Mouse (Mus musculus) liver, embryonic 13.5 days (tissue): Measurements from ENCODE around the gene Cd69. TPM values are rescaled to one million over a fixed set of nuclear protein-coding genes. Genes with fewer than 3 reads are reported as not detected.

Source experiments
- ATAC-seq: fragments of 200-750 bp; cut with Nextera tagmentation; 2 replicates; pipeline ENCODE4 v1.8.0; 2017; ENCODE audit warnings: low read depth, mild to moderate bottlenecking, moderate number of reproducible peaks, moderate library complexity
- DNase-seq: peaks from one replicate; pipeline ENCODE4 v3.0.0; 2022
- H3K27ac ChIP-seq: fragments of 300-500 bp; sonication (generic); 2 replicates; pipeline ENCODE4 v1.5.1; 2015; ENCODE audit warnings: moderate library complexity, mild to moderate bottlenecking, inconsistent platforms
- H3K27me3 ChIP-seq: fragments of 300-500 bp; sonication (generic); 2 replicates; pipeline ENCODE4 v1.6.1; 2015; ENCODE audit warnings: mild to moderate bottlenecking, inconsistent platforms
- H3K36me3 ChIP-seq: fragments of 300-500 bp; sonication (generic); 2 replicates; pipeline ENCODE4 v1.6.1; 2015; ENCODE audit warnings: mild to moderate bottlenecking, inconsistent platforms
- H3K4me1 ChIP-seq: fragments of 300-500 bp; sonication (generic); replicated peaks from 2 replicates; pipeline ENCODE4 v1.6.1; 2015; ENCODE audit warnings: inconsistent platforms
- H3K4me2 ChIP-seq: fragments of 300-500 bp; sonication (generic); 2 replicates; pipeline ENCODE4 v1.6.1; 2015; ENCODE audit warnings: inconsistent platforms, mild to moderate bottlenecking, moderate library complexity
- H3K4me3 ChIP-seq: fragments of 300-500 bp; sonication (generic); replicated peaks from 2 replicates; pipeline ENCODE4 v1.5.1; 2015; ENCODE audit warnings: mild to moderate bottlenecking, inconsistent platforms
- H3K9ac ChIP-seq: fragments of 300-500 bp; sonication (generic); 2 replicates; pipeline ENCODE4 v1.6.1; 2015; ENCODE audit warnings: mild to moderate bottlenecking, inconsistent platforms
- H3K9me3 ChIP-seq: fragments of 300-500 bp; sonication (generic); replicated peaks from 2 replicates; pipeline ENCODE4 v1.6.1; 2016; ENCODE audit warnings: inconsistent platforms
- WGBS: fragments of 180-500 bp; shearing (Covaris S2); methylation state at CpG from one replicate; pipeline ENCODE4 v1.1.7; 2015; ENCODE audit not compliant: insufficient replicate concordance; 5-methylcytosine and 5-hydroxymethylcytosine counted together
- polyA plus RNA-seq: library from polyadenylated mRNA; unstranded; fragments of >200 nt; fragmentation: Nextera tagmentation; extraction: Ambion mirVana; gene quantifications from 2 replicates; pipeline ENCODE4 v1.2.1, GENCODE M21; 2015

Gene Cd69
- polyA plus RNA-seq, result 0.91 and 1.2 TPM in 2 replicates

DNA sequence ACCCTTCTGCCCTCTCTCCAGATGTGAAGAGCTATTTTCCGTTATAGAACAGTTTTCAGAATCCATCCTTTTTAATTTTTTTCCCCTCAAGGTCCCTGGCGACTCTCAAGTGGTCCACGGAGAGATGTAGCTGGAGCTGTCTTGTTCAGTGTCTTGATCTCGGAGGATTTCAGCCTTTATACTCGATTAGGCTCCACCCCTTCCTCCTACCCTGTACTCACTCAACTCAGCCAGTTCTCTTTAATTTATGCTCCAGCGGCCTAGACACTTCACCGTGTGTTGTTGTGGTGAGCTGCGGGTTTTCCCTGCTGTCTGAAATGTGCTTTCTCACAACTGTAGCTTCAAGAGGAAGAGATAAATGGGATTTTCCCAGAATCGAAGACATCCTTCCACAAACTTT, at the start of gene Cd69:
Gene Cd69, minus strand, starts transcription at position 217 of the 400 bp plus-strand sequence.
- ATAC-seq, result no peak
- Histone ChIP-seq H3K9me3 (no peaks in the 10 kb centered on the region), H3K9ac (no peak within 1 kb of the TSS), H3K4me1 (no peaks in the 10 kb centered on the region), H3K4me2 (0 out of 2 replicates have a peak within 1 kb of the TSS, but pooled peaks have one; percentile 11), H3K4me3 (no peak within 1 kb of the TSS; the same call in 1 of the 2 replicates), H3K27me3 (no peaks in the 10 kb centered on the region), H3K27ac (no peak within 1 kb of the TSS; the same call in 1 of the 2 replicates), H3K36me3 (no peaks in the 10 kb centered on the region)
- no peak for DNase-seq
- WGBS, result 25% methylated on average over 9 of the region's 9 CpGs

DNA sequence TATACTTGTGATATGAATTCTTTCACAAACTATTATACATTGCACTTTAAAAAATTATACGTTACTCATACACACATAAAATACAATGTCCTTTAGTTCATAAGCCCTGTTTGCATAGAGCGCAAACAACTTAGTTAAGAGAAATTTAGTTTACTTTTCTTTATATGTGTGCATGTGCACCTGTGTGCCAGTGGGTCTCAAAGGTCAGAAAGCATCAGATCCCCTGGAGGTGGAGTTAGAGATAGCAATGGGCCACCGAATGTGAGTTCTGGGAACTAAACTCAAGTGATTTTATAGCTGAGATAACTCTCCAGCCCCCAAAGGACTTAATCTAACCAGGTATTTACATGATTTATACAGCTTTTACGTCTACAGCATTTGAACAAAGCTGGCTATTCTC, 44.1 kb upstream of the Cd69 start:
- no peak overlapping the region for H3K4me2 ChIP-seq
- no peak overlapping the region for H3K4me3 ChIP-seq
- H3K9me3 ChIP-seq, result no peaks in the 10 kb centered on the region
- H3K4me1 ChIP-seq, result no peaks in the 10 kb centered on the region
- 65% methylated on average over 4 of the region's 4 CpGs for WGBS
- DNase-seq (no peak), ATAC-seq (no peak)
- no peak overlapping the region for H3K9ac ChIP-seq
- no peaks in the 10 kb centered on the region for H3K36me3 ChIP-seq
- no peaks in the 10 kb centered on the region for H3K27me3 ChIP-seq
- H3K27ac ChIP-seq, result no peak overlapping the region

GRCm38 (mm10) chr6:129318395-129318794, 43.2 kb upstream of the Cd69 start:
- WGBS, result 32% methylated on average over 1 of the region's 1 CpGs
- Histone ChIP-seq H3K9me3 (no peaks in the 10 kb centered on the region), H3K9ac (no peak overlapping the region), H3K36me3 (no peaks in the 10 kb centered on the region), H3K4me1 (no peaks in the 10 kb centered on the region), H3K27ac (no peak overlapping the region), H3K4me3 (no peak overlapping the region), H3K4me2 (no peak overlapping the region), H3K27me3 (no peaks in the 10 kb centered on the region)
- DNase-seq, result no peak
- no peak for ATAC-seq

GRCm38 (mm10) chr6:129316463-129316862, 41.2 kb upstream of the Cd69 start:
- Histone ChIP-seq H3K36me3 (no peaks in the 10 kb centered on the region), H3K9ac (no peak overlapping the region), H3K27ac (no peak overlapping the region), H3K4me1 (no peaks in the 10 kb centered on the region), H3K9me3 (no peaks in the 10 kb centered on the region), H3K4me3 (no peak overlapping the region), H3K4me2 (no peak overlapping the region), H3K27me3 (no peaks in the 10 kb centered on the region)
- no peak for DNase-seq
- ATAC-seq, result no peak
- 51% methylated on average over 2 of the region's 2 CpGs for WGBS

- H3K27me3 ChIP-seq, result no peaks in the 10 kb centered on the region
- no peak overlapping the region for H3K4me3 ChIP-seq
- H3K4me2 ChIP-seq, result no peak overlapping the region
- H3K27ac ChIP-seq, result no peak overlapping the region
- WGBS, result 21% methylated on average over 1 of the region's 1 CpGs
- no peak for DNase-seq
- no peak for ATAC-seq
- H3K4me1 ChIP-seq, result no peaks in the 10 kb centered on the region
- H3K9me3 ChIP-seq, result no peaks in the 10 kb centered on the region
- H3K36me3 ChIP-seq, result no peaks in the 10 kb centered on the region
- no peak overlapping the region for H3K9ac ChIP-seq
These were observed 40.5 kb upstream of the Cd69 start for GRCm38 (mm10) chr6:129315698-129316097.

DNA sequence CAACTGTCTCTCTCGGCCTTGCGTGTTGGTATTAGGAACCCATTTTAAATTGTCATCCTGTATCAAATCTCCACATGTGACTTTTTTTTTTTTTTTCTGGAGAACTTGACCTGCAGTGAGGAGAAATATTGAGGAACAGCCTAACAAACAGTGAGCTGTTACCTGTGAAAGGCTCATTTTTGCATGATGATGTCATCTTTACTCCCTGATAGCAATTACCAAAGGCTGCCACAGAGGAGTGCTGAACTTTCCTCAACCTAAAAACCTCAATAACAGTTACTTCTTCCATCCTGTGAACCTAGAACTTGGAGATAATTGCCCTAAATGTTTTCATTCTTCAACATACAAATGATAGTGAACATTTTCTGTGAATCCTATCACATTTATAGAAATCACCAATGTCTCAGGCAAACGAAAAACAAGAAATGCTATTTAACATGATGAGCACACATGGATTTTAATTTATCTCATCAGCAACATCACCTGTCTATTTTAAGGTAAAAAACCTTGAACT, 39.5 kb upstream of the Cd69 start:
- 71% methylated on average over 3 of the region's 3 CpGs for WGBS
- Histone ChIP-seq H3K36me3 (no peaks in the 10 kb centered on the region), H3K27me3 (no peaks in the 10 kb centered on the region), H3K4me1 (no peaks in the 10 kb centered on the region), H3K9ac (no peak overlapping the region), H3K4me2 (no peak overlapping the region), H3K27ac (no peak overlapping the region), H3K4me3 (no peak overlapping the region), H3K9me3 (no peaks in the 10 kb centered on the region)
- no peak for DNase-seq
- ATAC-seq, result no peak

DNA sequence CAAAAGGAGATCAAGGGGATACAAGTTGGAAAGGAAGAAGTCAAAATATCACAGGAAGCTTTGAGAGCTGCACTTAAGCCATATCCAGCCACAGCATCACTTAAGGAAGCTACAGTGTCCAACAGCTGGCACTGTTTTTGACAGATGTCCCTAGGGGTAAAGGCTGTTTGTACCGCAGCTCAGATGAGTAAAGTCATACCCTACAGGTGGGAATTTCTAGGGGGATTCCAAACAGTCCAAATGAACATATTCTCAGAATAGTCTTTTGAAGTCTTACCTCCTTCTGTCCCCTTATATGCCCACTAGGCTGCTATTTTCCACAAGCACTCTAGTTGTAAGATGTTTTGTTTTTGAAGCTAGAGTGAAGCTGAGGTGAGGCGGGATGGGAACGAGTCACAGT, 37.3 kb upstream of the Cd69 start:
- no peak overlapping the region for H3K4me2 ChIP-seq
- ATAC-seq (no peak), DNase-seq (no peak)
- 64% methylated on average over 3 of the region's 3 CpGs for WGBS
- H3K9me3 ChIP-seq, result no peaks in the 10 kb centered on the region
- H3K4me3 ChIP-seq, result no peak overlapping the region
- no peaks in the 10 kb centered on the region for H3K36me3 ChIP-seq
- H3K9ac ChIP-seq, result no peak overlapping the region
- H3K4me1 ChIP-seq, result no peaks in the 10 kb centered on the region
- no peak overlapping the region for H3K27ac ChIP-seq
- H3K27me3 ChIP-seq, result no peaks in the 10 kb centered on the region

DNA sequence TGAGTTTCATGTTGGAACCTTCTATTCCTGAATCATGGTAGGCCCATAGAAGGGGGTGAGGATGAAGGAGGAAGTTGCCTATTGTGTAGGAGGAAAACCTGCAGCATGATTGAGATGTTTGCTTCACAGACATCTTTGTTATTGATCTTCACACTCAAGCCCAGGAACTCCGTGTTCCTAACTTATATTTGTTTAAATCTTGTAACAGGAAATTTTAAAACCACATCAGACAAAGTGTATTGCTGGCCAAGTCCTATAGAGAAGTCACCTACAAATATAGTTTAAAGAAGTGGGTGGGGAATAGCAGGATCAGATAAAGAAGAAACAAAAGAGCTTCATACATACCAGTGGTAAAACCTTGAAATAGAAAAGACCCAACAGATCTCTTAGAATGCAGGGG, 28.9 kb upstream of the Cd69 start:
- ATAC-seq (no peak), DNase-seq (no peak)
- Histone ChIP-seq H3K4me1 (no peaks in the 10 kb centered on the region), H3K27me3 (no peaks in the 10 kb centered on the region), H3K36me3 (no peaks in the 10 kb centered on the region), H3K9ac (no peak overlapping the region), H3K4me2 (no peak overlapping the region), H3K9me3 (no peaks in the 10 kb centered on the region), H3K4me3 (no peak overlapping the region), H3K27ac (no peak overlapping the region)
- 19% methylated on average over 1 of the region's 1 CpGs for WGBS

DNA sequence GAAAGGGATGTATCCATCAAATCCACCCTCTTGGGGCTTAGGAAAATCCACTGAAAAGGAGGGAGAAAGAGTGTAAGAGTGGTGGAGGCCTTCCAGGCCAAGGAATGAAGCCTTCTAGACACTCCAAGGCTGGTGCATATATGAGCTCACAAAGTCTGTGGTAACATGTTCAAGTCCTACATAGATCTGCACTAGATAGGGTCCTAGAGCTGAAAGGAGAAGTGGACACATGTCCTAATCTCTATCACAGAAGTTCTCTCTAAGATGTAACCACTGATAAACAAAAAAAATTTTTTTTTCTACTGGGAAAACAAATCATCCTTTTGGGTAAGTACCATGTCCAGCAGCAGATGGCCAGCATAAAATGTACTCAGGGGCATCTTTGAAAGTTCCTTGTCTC, 13.5 kb upstream of the Cd69 start:
- H3K27ac ChIP-seq, result no peak overlapping the region
- H3K9me3 ChIP-seq, result no peaks in the 10 kb centered on the region
- H3K4me2 ChIP-seq, result no peak overlapping the region
- no peak for ATAC-seq
- no peak overlapping the region for H3K4me3 ChIP-seq
- DNase-seq, result no peak
- H3K27me3 ChIP-seq, result no peaks in the 10 kb centered on the region
- H3K36me3 ChIP-seq, result no peaks in the 10 kb centered on the region
- H3K9ac ChIP-seq, result no peak overlapping the region
- no peaks in the 10 kb centered on the region for H3K4me1 ChIP-seq

GRCm38 (mm10) chr6:129284384-129285104, 9.3 kb upstream of the Cd69 start:
- no peak for DNase-seq
- no peaks in the 10 kb centered on the region for H3K36me3 ChIP-seq
- 19% methylated on average over 7 of the region's 7 CpGs for WGBS
- H3K27ac ChIP-seq, result no peak overlapping the region
- H3K4me2 ChIP-seq, result no peak overlapping the region
- no peaks in the 10 kb centered on the region for H3K27me3 ChIP-seq
- no peaks in the 10 kb centered on the region for H3K4me1 ChIP-seq
- H3K9ac ChIP-seq, result no peak overlapping the region
- no peak overlapping the region for H3K4me3 ChIP-seq
- peak; percentile 67 for ATAC-seq
- no peaks in the 10 kb centered on the region for H3K9me3 ChIP-seq

GRCm38 (mm10) chr6:129283271-129283670, 8.0 kb upstream of the Cd69 start:
- Histone ChIP-seq H3K9ac (no peak overlapping the region), H3K4me3 (no peak overlapping the region), H3K27me3 (no peaks in the 10 kb centered on the region), H3K4me2 (no peak overlapping the region), H3K4me1 (no peaks in the 10 kb centered on the region), H3K9me3 (no peaks in the 10 kb centered on the region), H3K27ac (no peak overlapping the region), H3K36me3 (no peaks in the 10 kb centered on the region)
- no peak for ATAC-seq
- 50% methylated on average over 3 of the region's 3 CpGs for WGBS
- no peak for DNase-seq

GRCm38 (mm10) chr6:129276483-129276882, 1.2 kb upstream of the Cd69 start:
- 77% methylated on average over 2 of the region's 2 CpGs for WGBS
- no peak for DNase-seq
- Histone ChIP-seq H3K9me3 (no peaks in the 10 kb centered on the region), H3K27me3 (no peaks in the 10 kb centered on the region), H3K4me2 (no peak overlapping the region), H3K9ac (no peak overlapping the region), H3K4me1 (no peaks in the 10 kb centered on the region), H3K27ac (no peak overlapping the region), H3K4me3 (no peak overlapping the region), H3K36me3 (no peaks in the 10 kb centered on the region)
- ATAC-seq, result no peak
